Mouse (Mus musculus) forebrain, embryonic 12.5 days (tissue): ENCODE measurements around the gene Pcgf2. TPM values are rescaled to one million over a fixed set of nuclear protein-coding genes. Genes with fewer than 3 reads are reported as not detected.

Source experiments
- ATAC-seq: fragments of 200-750 bp; cut with Nextera tagmentation; 2 replicates; pipeline ENCODE4 v1.8.0; 2017; ENCODE audit warnings: moderate TSS enrichment; ENCODE audit not compliant: low FRiP score
- H3K27ac ChIP-seq: fragments of 300-500 bp; sonication (generic); 2 replicates; pipeline ENCODE4 v1.5.1; 2016; ENCODE audit warnings: mild to moderate bottlenecking
- H3K27me3 ChIP-seq: fragments of 300-500 bp; sonication (generic); 2 replicates; pipeline ENCODE4 v1.6.1; 2016; ENCODE audit warnings: mild to moderate bottlenecking
- H3K36me3 ChIP-seq: fragments of 300-500 bp; sonication (generic); replicated peaks from 2 replicates; pipeline ENCODE4 v1.6.1; 2016; ENCODE audit warnings: mild to moderate bottlenecking
- H3K4me1 ChIP-seq: fragments of 300-500 bp; sonication (generic); 2 replicates; pipeline ENCODE4 v1.6.1; 2016
- H3K4me2 ChIP-seq: fragments of 300-500 bp; sonication (generic); 2 replicates; pipeline ENCODE4 v1.6.1; 2016; ENCODE audit warnings: mild to moderate bottlenecking, moderate library complexity
- H3K4me3 ChIP-seq: fragments of 300-500 bp; sonication (generic); replicated peaks from 2 replicates; pipeline ENCODE4 v1.5.1; 2016; ENCODE audit warnings: mild to moderate bottlenecking
- H3K9ac ChIP-seq: fragments of 300-500 bp; sonication (generic); 2 replicates; pipeline ENCODE4 v1.6.1; 2016; ENCODE audit warnings: mild to moderate bottlenecking
- H3K9me3 ChIP-seq: fragments of 300-500 bp; sonication (generic); 2 replicates; pipeline ENCODE4 v1.6.1; 2016
- WGBS: fragments of 180-500 bp; shearing (Covaris S2); methylation state at CpG from one replicate; pipeline ENCODE4 v1.1.7; 2016; 5-methylcytosine and 5-hydroxymethylcytosine counted together
- polyA plus RNA-seq: library from polyadenylated mRNA; unstranded; fragments of >200 nt; fragmentation: Nextera tagmentation; extraction: Ambion mirVana; gene quantifications from 2 replicates; pipeline ENCODE4 v1.2.1, GENCODE M21; 2016

Pcgf2 gene
- polyA plus RNA-seq, 1 experiment from 2014 or later = 24.2 TPM

DNA sequence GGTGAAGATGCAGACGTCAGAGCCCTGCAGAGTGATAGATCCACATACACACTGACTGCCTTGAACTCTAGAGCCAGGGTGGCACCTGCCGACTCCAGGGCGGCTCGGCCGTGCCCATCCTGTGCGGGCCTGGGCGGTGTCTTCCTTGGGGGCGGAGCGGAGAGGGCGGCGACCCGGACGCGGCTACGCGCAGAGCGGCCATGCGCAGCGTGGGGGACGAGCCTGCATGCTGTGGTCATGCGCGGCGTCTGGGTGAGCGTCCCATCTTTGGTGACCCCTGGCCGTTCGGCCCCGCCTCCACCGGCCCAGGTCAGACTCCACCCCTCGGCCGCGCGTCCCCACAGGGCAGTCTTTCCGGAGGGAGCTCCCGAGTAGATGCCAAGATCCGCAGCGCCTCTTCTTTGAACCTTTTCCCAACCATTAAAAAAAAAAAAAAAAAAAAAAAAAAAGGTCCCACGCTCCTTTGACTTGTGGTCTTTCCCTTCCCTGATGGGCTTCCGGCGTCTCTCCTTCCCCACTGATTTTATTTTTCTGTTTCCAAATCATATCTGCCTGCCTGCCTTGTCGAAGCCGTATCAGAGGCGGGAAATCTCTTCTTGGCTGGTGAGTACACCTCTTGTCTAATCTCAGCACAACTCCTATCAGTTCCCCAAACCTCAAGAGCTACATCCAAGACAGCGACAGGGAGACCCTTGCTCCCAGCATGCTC is 14.5 kb downstream of the Pcgf2 start, which contains the start of gene Cisd3:
Gene Cisd3, plus strand, starts transcription at position 214 of the 709 bp plus-strand sequence.
- peak; percentile 77 for ATAC-seq
- peak within 1 kb of the TSS; percentile 43; the same call in 1 of the 2 replicates for H3K27ac ChIP-seq
- under 1% methylated on average over 43 of the region's 43 CpGs for WGBS

GRCm38 (mm10) chr11:97684766-97685165 is 15.5 kb downstream of the Pcgf2 start:
- H3K27ac ChIP-seq = no peak overlapping the region
- no peak for ATAC-seq
- peak overlapping the region; percentile 87; the same call in 1 of the 2 replicates for H3K4me2 ChIP-seq
- H3K4me1 ChIP-seq = peaks cover 18% of the 10 kb centered on the region
- WGBS = 32% methylated on average over 7 of the region's 7 CpGs
- H3K36me3 ChIP-seq = peaks cover 49% of the 10 kb centered on the region
- H3K27me3 ChIP-seq = 0 out of 2 replicates have a peak, but pooled peaks cover 7% of the 10 kb centered on the region
- H3K9ac ChIP-seq = no peak overlapping the region
- H3K4me3 ChIP-seq = no peak overlapping the region
- no peaks in the 10 kb centered on the region for H3K9me3 ChIP-seq

More for the DNA sequence above, 14.5 kb downstream of the Pcgf2 start, which contains the start of gene Cisd3:
- peak within 1 kb of the TSS; percentile 53 for H3K9ac ChIP-seq
- peak within 1 kb of the TSS; percentile 87 for H3K4me2 ChIP-seq
- 0 out of 2 replicates have a peak, but pooled peaks cover 7% of the 10 kb centered on the region for H3K27me3 ChIP-seq
- peaks cover 49% of the 10 kb centered on the region for H3K36me3 ChIP-seq
- no peaks in the 10 kb centered on the region for H3K9me3 ChIP-seq
- H3K4me1 ChIP-seq = peaks cover 18% of the 10 kb centered on the region
- H3K4me3 ChIP-seq = peak within 1 kb of the TSS; percentile 45

GRCm38 (mm10) chr11:97684063-97684680 is 16.1 kb downstream of the Pcgf2 start:
- H3K27ac ChIP-seq = no peak overlapping the region
- 0 out of 2 replicates have a peak, but pooled peaks cover 7% of the 10 kb centered on the region for H3K27me3 ChIP-seq
- no peak overlapping the region for H3K4me2 ChIP-seq
- no peak for ATAC-seq
- no peak overlapping the region for H3K4me3 ChIP-seq
- H3K9ac ChIP-seq = no peak overlapping the region
- H3K4me1 ChIP-seq = peaks cover 18% of the 10 kb centered on the region
- WGBS = 85% methylated on average over 6 of the region's 6 CpGs
- no peaks in the 10 kb centered on the region for H3K9me3 ChIP-seq
- peaks cover 49% of the 10 kb centered on the region for H3K36me3 ChIP-seq

DNA sequence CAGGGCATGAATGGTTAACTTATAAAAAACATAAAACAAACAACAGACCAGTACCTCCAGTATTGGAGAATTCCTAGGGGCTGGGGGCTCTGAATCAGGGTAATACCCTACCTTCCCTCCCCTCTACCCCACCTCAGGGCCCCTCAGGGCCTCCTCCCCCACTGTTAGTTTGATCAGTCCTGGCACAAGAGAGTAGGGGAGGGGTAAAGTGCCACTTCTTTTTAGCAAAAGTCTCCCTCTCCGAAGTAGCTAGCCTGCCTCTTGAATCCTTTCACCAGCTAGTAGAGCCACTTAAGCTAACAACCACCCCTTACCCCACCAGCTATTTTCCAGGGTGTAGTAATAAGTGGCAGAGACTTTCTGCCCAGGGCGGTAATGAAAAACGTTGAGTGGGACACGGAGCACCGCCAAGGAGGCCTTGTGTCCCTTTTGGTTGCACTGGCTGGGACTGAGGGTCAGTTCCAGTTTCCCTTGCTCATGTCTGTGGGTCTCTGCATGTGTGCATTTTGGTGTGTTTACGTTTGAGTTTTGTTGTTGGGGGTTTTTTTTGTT is 17.7 kb downstream of the Pcgf2 start:
- Histone ChIP-seq H3K27ac (no peak overlapping the region), H3K4me2 (no peak overlapping the region), H3K9ac (no peak overlapping the region), H3K4me1 (peaks cover 26% of the 10 kb centered on the region), H3K4me3 (no peak overlapping the region), H3K9me3 (no peaks in the 10 kb centered on the region), H3K27me3 (0 out of 2 replicates have a peak, but pooled peaks cover 7% of the 10 kb centered on the region), H3K36me3 (peaks cover 49% of the 10 kb centered on the region)
- WGBS = 69% methylated on average over 6 of the region's 6 CpGs
- no peak for ATAC-seq

GRCm38 (mm10) chr11:97680430-97680829 is 19.9 kb downstream of the Pcgf2 start:
- Histone ChIP-seq H3K27ac (peak overlapping the region; percentile 8; the same call in 1 of the 2 replicates), H3K4me1 (peaks cover 35% of the 10 kb centered on the region), H3K9me3 (no peaks in the 10 kb centered on the region)

DNA sequence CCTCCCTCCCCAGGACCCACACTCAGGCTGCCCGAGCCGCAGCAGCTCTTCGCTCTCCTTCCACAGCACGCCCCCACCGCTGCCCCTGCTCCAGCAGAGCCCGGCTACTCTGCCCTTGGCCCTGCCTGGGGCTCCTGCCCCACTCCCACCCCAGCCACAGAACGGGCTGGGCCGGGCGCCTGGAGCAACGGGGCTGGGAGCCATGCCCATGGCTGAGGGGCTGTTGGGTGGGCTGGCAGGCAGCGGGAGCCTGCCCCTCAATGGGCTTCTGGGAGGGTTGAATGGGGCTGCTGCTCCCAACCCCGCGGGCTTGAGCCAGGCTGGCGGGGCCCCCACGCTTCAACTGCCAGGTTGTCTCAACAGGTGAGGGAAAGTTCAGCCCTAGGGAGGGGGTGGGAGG is 22.0 kb downstream of the Pcgf2 start:
- H3K9me3 ChIP-seq = no peaks in the 10 kb centered on the region
- H3K27ac ChIP-seq = peak overlapping the region; percentile 43; the same call in 1 of the 2 replicates
- no peak for ATAC-seq
- WGBS = 71% methylated on average over 12 of the region's 15 CpGs
- H3K9ac ChIP-seq = peak overlapping the region; percentile 17; the same call in 1 of the 2 replicates
- no peaks in the 10 kb centered on the region for H3K27me3 ChIP-seq
- peaks cover 84% of the 10 kb centered on the region for H3K36me3 ChIP-seq
- no peak overlapping the region for H3K4me3 ChIP-seq
- H3K4me2 ChIP-seq = no peak overlapping the region
- peaks cover 30% of the 10 kb centered on the region for H3K4me1 ChIP-seq

More at GRCm38 (mm10) chr11:97680430-97680829, 19.9 kb downstream of the Pcgf2 start:
- no peak for ATAC-seq
- WGBS = 82% methylated on average over 12 of the region's 12 CpGs
- Histone ChIP-seq H3K9ac (0 out of 2 replicates have a peak overlapping the region, but pooled peaks have one; percentile 1), H3K36me3 (peaks cover 67% of the 10 kb centered on the region), H3K4me3 (no peak overlapping the region), H3K4me2 (no peak overlapping the region), H3K27me3 (no peaks in the 10 kb centered on the region)

- Histone ChIP-seq H3K27ac (peak overlapping the region; percentile 43; the same call in 1 of the 2 replicates), H3K4me3 (no peak overlapping the region)
- WGBS = 29% methylated on average over 8 of the region's 8 CpGs
Observed at GRCm38 (mm10) chr11:97677842-97678241, 22.5 kb downstream of the Pcgf2 start.

DNA sequence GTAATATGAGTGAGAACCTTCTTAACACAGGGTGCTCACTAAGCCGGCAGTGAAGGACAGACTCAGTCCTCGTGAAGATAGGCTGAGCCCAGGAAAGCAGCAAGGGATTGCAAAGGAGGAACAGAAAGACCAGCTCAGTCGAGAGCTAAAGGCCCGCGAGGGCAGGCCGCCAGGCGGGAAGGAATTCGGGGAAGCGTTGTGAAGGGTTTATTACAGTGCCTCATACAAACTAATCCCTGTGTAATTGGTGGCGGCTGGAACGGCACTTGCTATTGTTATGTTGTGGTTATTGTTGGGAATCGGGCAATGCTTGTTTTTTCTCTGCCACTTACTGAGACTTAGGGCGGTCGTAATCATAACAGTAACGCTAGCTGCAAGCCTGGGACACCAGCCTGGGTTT is 22.9 kb downstream of the Pcgf2 start:
- Histone ChIP-seq H3K4me1 (peaks cover 30% of the 10 kb centered on the region), H3K9ac (0 out of 2 replicates have a peak overlapping the region, but pooled peaks have one; percentile 1), H3K4me3 (no peak overlapping the region), H3K9me3 (no peaks in the 10 kb centered on the region), H3K4me2 (no peak overlapping the region), H3K27me3 (no peaks in the 10 kb centered on the region), H3K27ac (peak overlapping the region; percentile 43), H3K36me3 (peaks cover 92% of the 10 kb centered on the region)
- ATAC-seq = no peak
- WGBS = 20% methylated on average over 15 of the region's 15 CpGs

More at GRCm38 (mm10) chr11:97677842-97678241, 22.5 kb downstream of the Pcgf2 start:
- peaks cover 30% of the 10 kb centered on the region for H3K4me1 ChIP-seq
- H3K4me2 ChIP-seq = no peak overlapping the region
- no peak for ATAC-seq
- peak overlapping the region; percentile 17; the same call in 1 of the 2 replicates for H3K9ac ChIP-seq
- H3K36me3 ChIP-seq = peaks cover 88% of the 10 kb centered on the region
- H3K9me3 ChIP-seq = no peaks in the 10 kb centered on the region
- no peaks in the 10 kb centered on the region for H3K27me3 ChIP-seq

DNA sequence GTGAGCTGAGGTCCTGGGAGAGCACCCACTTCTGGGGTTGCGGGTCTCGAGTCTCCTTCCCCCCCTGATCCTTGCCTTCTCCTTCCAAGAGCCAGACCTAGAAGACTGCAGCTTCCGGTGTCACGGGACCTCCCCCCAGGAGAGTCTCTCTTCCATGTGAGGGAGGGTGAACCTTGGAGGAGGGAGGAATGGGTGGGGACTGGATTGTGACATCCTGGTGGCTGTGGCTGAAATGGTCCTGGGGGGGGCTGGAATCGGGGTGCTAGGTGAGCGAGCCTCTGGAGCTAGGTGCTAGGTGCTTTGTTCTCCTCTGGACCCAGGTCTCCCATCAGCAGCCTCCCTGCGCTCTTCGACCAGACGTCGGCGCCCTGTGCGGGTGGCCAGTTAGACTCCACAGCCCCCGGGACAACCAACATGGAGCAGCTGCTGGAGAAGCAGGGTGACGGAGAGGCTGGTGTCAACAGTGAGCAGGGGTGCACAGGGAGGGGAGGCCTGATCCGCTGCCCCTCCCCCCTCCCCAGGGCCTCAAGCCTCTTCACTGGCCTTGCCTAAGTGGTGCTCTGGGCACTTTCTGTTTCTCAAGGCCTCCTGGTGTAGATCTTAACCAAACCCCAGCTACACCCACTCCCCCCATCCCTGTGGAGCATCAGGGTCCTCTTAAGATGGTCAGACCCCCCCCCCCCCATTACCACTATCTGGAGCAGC is 24.1 kb downstream of the Pcgf2 start:
- Histone ChIP-seq H3K9ac (0 out of 2 replicates have a peak overlapping the region, but pooled peaks have one; percentile 1), H3K4me3 (no peak overlapping the region), H3K36me3 (peaks cover 92% of the 10 kb centered on the region), H3K9me3 (no peaks in the 10 kb centered on the region), H3K4me2 (no peak overlapping the region), H3K27me3 (no peaks in the 10 kb centered on the region), H3K27ac (no peak overlapping the region), H3K4me1 (peaks cover 30% of the 10 kb centered on the region)
- ATAC-seq = no peak
- WGBS = 81% methylated on average over 15 of the region's 15 CpGs

DNA sequence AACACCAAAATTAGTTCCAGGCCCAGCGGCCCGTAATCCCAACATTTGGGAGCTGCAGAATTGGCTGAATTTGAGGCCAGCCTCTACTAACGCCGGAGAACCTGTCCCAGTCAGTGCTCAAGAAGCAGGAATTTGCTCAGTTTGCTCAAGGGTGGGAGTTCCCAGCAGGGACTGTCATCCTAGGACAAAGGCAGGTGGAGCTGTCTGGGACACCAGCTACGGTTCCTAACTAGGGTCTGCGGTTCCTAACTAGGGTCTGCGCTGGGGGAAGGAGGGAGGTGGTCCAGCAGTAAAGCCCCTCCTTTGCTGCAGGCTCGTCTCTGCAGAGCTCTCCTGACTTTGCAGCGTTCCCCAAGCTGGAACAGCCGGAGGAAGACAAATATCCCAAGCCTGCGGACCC is 27.1 kb downstream of the Pcgf2 start:
- no peak overlapping the region for H3K4me3 ChIP-seq
- ATAC-seq = no peak
- no peaks in the 10 kb centered on the region for H3K9me3 ChIP-seq
- H3K27ac ChIP-seq = no peak overlapping the region
- H3K4me1 ChIP-seq = peaks cover 49% of the 10 kb centered on the region
- H3K36me3 ChIP-seq = peaks cover 92% of the 10 kb centered on the region
- H3K27me3 ChIP-seq = no peaks in the 10 kb centered on the region
- WGBS = 78% methylated on average over 11 of the region's 11 CpGs
- H3K4me2 ChIP-seq = no peak overlapping the region
- no peak overlapping the region for H3K9ac ChIP-seq

- no peak overlapping the region for H3K27ac ChIP-seq
- peaks cover 29% of the 10 kb centered on the region for H3K4me1 ChIP-seq
- H3K4me3 ChIP-seq = no peak overlapping the region
- no peaks in the 10 kb centered on the region for H3K9me3 ChIP-seq
- peaks cover 94% of the 10 kb centered on the region for H3K36me3 ChIP-seq
- H3K27me3 ChIP-seq = no peaks in the 10 kb centered on the region
- no peak for ATAC-seq
- H3K4me2 ChIP-seq = no peak overlapping the region
- 31% methylated on average over 2 of the region's 2 CpGs for WGBS
- no peak overlapping the region for H3K9ac ChIP-seq
Observed at GRCm38 (mm10) chr11:97671177-97671527, 29.1 kb downstream of the Pcgf2 start.
